Mouse (Mus musculus) hindbrain, embryonic 11.5 days (tissue): ENCODE measurements at regions not wholly inside any gene's neighbourhood (a gene's known extent, or its start where the extent isn't known, plus 50 kb on each side); places are given as distances from the start of the nearest gene placed in this dataset.

Source experiments
- ATAC-seq: fragments of 200-750 bp; cut with Nextera tagmentation; 2 replicates; pipeline ENCODE4 v1.8.0; 2017; ENCODE audit warnings: mild to moderate bottlenecking, moderate TSS enrichment, moderate library complexity; ENCODE audit not compliant: low FRiP score
- DNase-seq: peaks from one replicate; pipeline ENCODE4 v3.0.0-alpha.2; 2015; ENCODE audit warnings: low spot score
- H3K27ac ChIP-seq: fragments of 300-500 bp; sonication (generic); 2 replicates; pipeline ENCODE4 v1.5.1; 2014; ENCODE audit warnings: mild to moderate bottlenecking, low read depth, low read length
- H3K27me3 ChIP-seq: fragments of 300-500 bp; sonication (generic); 2 replicates; pipeline ENCODE4 v1.6.1; 2014; ENCODE audit warnings: mild to moderate bottlenecking, low read length, moderate library complexity, mixed read lengths; ENCODE audit not compliant: control insufficient read depth, insufficient read depth
- H3K36me3 ChIP-seq: fragments of 300-500 bp; sonication (generic); 2 replicates; pipeline ENCODE4 v1.6.1; 2014; ENCODE audit warnings: mild to moderate bottlenecking, low read length, moderate library complexity, mixed read lengths; ENCODE audit not compliant: control insufficient read depth, insufficient read depth
- H3K4me1 ChIP-seq: fragments of 300-500 bp; sonication (generic); replicated peaks from 2 replicates; pipeline ENCODE4 v1.6.1; 2014; ENCODE audit warnings: low read length, mixed read lengths; ENCODE audit not compliant: control insufficient read depth, insufficient read depth
- H3K4me2 ChIP-seq: fragments of 300-500 bp; sonication (generic); replicated peaks from 2 replicates; pipeline ENCODE4 v1.6.1; 2014; ENCODE audit warnings: mild to moderate bottlenecking, low read depth, low read length
- H3K4me3 ChIP-seq: fragments of 300-500 bp; sonication (generic); 2 replicates; pipeline ENCODE4 v1.5.1; 2014; ENCODE audit warnings: low read depth, low read length
- H3K9ac ChIP-seq: fragments of 300-500 bp; sonication (generic); 2 replicates; pipeline ENCODE4 v1.6.1; 2014; ENCODE audit warnings: low read depth, low read length
- H3K9me3 ChIP-seq: fragments of 300-500 bp; sonication (generic); 2 replicates; pipeline ENCODE4 v1.6.1; 2016; ENCODE audit warnings: low read length; ENCODE audit not compliant: control insufficient read depth
- WGBS: fragments of 180-500 bp; shearing (Covaris S2); extraction: QIAGEN DNeasy Blood & Tissue Kit; methylation state at CpG from one replicate; pipeline ENCODE4 v1.1.7; 2014; 5-methylcytosine and 5-hydroxymethylcytosine counted together

GRCm38 (mm10) chr15:30029257-30029899 lies 143.0 kb upstream of the Ctnnd2 start:
- H3K4me2 ChIP-seq, result no peak overlapping the region
- peak; percentile 74 for DNase-seq
- H3K4me1 ChIP-seq, result no peaks in the 10 kb centered on the region
- no peak overlapping the region for H3K4me3 ChIP-seq
- WGBS, result 67% methylated on average over 4 of the region's 4 CpGs
- H3K27ac ChIP-seq, result no peak overlapping the region
- no peak overlapping the region for H3K9ac ChIP-seq
- no peaks in the 10 kb centered on the region for H3K36me3 ChIP-seq
- H3K27me3 ChIP-seq, result no peaks in the 10 kb centered on the region
- peak; percentile 72 for ATAC-seq
- H3K9me3 ChIP-seq, result no peaks in the 10 kb centered on the region

- DNase-seq (no peak), ATAC-seq (no peak)
- Histone ChIP-seq H3K4me1 (no peaks in the 10 kb centered on the region), H3K4me3 (no peak overlapping the region), H3K27me3 (no peaks in the 10 kb centered on the region), H3K4me2 (no peak overlapping the region), H3K9ac (no peak overlapping the region), H3K36me3 (no peaks in the 10 kb centered on the region), H3K27ac (no peak overlapping the region), H3K9me3 (no peaks in the 10 kb centered on the region)
- WGBS, result 94% methylated on average over 2 of the region's 2 CpGs
These were observed 137.0 kb upstream of the Ctnnd2 start for GRCm38 (mm10) chr15:30035367-30035766.

- H3K4me3 ChIP-seq, result no peak overlapping the region
- DNase-seq (no peak), ATAC-seq (no peak)
- no peak overlapping the region for H3K4me2 ChIP-seq
- H3K36me3 ChIP-seq, result no peaks in the 10 kb centered on the region
- no peaks in the 10 kb centered on the region for H3K4me1 ChIP-seq
- H3K9me3 ChIP-seq, result no peaks in the 10 kb centered on the region
- no peak overlapping the region for H3K9ac ChIP-seq
- no peak overlapping the region for H3K27ac ChIP-seq
- no peaks in the 10 kb centered on the region for H3K27me3 ChIP-seq
- 76% methylated on average over 5 of the region's 5 CpGs for WGBS
These were observed 121.5 kb upstream of the Ctnnd2 start for GRCm38 (mm10) chr15:30050851-30051250.

- ATAC-seq (no peak), DNase-seq (no peak)
- H3K4me3 ChIP-seq, result no peak overlapping the region
- H3K9me3 ChIP-seq, result no peaks in the 10 kb centered on the region
- H3K27ac ChIP-seq, result no peak overlapping the region
- no peak overlapping the region for H3K9ac ChIP-seq
- no peaks in the 10 kb centered on the region for H3K36me3 ChIP-seq
- 84% methylated on average over 7 of the region's 7 CpGs for WGBS
- no peak overlapping the region for H3K4me2 ChIP-seq
- no peaks in the 10 kb centered on the region for H3K27me3 ChIP-seq
- H3K4me1 ChIP-seq, result no peaks in the 10 kb centered on the region
These were observed 112.6 kb upstream of the Ctnnd2 start for GRCm38 (mm10) chr15:30059808-30060207.

- Histone ChIP-seq H3K4me3 (no peak overlapping the region), H3K36me3 (no peaks in the 10 kb centered on the region), H3K27me3 (no peaks in the 10 kb centered on the region), H3K27ac (no peak overlapping the region), H3K9me3 (no peaks in the 10 kb centered on the region), H3K9ac (no peak overlapping the region), H3K4me1 (no peaks in the 10 kb centered on the region), H3K4me2 (no peak overlapping the region)
- WGBS, result 80% methylated on average over 3 of the region's 3 CpGs
- ATAC-seq (no peak), DNase-seq (no peak)
These were observed 111.7 kb upstream of the Ctnnd2 start for GRCm38 (mm10) chr15:30060505-30061342.

- H3K4me1 ChIP-seq, result no peaks in the 10 kb centered on the region
- no peak overlapping the region for H3K9ac ChIP-seq
- H3K36me3 ChIP-seq, result no peaks in the 10 kb centered on the region
- no peak overlapping the region for H3K27ac ChIP-seq
- ATAC-seq (no peak), DNase-seq (no peak)
- H3K4me2 ChIP-seq, result no peak overlapping the region
- H3K9me3 ChIP-seq, result no peaks in the 10 kb centered on the region
- no peak overlapping the region for H3K4me3 ChIP-seq
- H3K27me3 ChIP-seq, result no peaks in the 10 kb centered on the region
- 53% methylated on average over 2 of the region's 2 CpGs for WGBS
These were observed 100.7 kb upstream of the Ctnnd2 start for GRCm38 (mm10) chr15:30071668-30072067.

- H3K27me3 ChIP-seq, result no peaks in the 10 kb centered on the region
- no peaks in the 10 kb centered on the region for H3K4me1 ChIP-seq
- no peak overlapping the region for H3K9ac ChIP-seq
- H3K4me2 ChIP-seq, result no peak overlapping the region
- no peak overlapping the region for H3K27ac ChIP-seq
- no peak for ATAC-seq
- no peak overlapping the region for H3K4me3 ChIP-seq
- no peaks in the 10 kb centered on the region for H3K9me3 ChIP-seq
- DNase-seq, result no peak
- 54% methylated on average over 1 of the region's 1 CpGs for WGBS
- H3K36me3 ChIP-seq, result no peaks in the 10 kb centered on the region
These were observed 100.1 kb upstream of the Ctnnd2 start for GRCm38 (mm10) chr15:30072301-30072700.

- DNase-seq, result no peak
- Histone ChIP-seq H3K27ac (no peak overlapping the region), H3K4me3 (no peak overlapping the region), H3K4me1 (no peaks in the 10 kb centered on the region), H3K27me3 (no peaks in the 10 kb centered on the region), H3K9ac (no peak overlapping the region), H3K36me3 (no peaks in the 10 kb centered on the region), H3K9me3 (no peaks in the 10 kb centered on the region), H3K4me2 (no peak overlapping the region)
- ATAC-seq, result no peak
- WGBS, result 92% methylated on average over 6 of the region's 6 CpGs
These were observed 85.3 kb upstream of the Ctnnd2 start for GRCm38 (mm10) chr15:30087120-30087519.

- H3K27ac ChIP-seq, result no peak overlapping the region
- no peak for DNase-seq
- H3K36me3 ChIP-seq, result no peaks in the 10 kb centered on the region
- H3K4me1 ChIP-seq, result no peaks in the 10 kb centered on the region
- H3K9ac ChIP-seq, result no peak overlapping the region
- no peaks in the 10 kb centered on the region for H3K27me3 ChIP-seq
- H3K9me3 ChIP-seq, result no peaks in the 10 kb centered on the region
- no peak overlapping the region for H3K4me2 ChIP-seq
- WGBS, result 85% methylated on average over 3 of the region's 3 CpGs
- no peak for ATAC-seq
- no peak overlapping the region for H3K4me3 ChIP-seq
These were observed 50.3 kb upstream of the Ctnnd2 start for GRCm38 (mm10) chr15:30122061-30122460.
